Mouse (Mus musculus): ENCODE results near the gene Lgals12. TPM values are rescaled to one million over a fixed set of nuclear protein-coding genes. Genes with fewer than 3 reads are reported as not detected.

Lgals12 gene
- 2.3 and 3.5 TPM in 2 replicates for polyA plus RNA-seq (2015; fragmentation: Nextera tagmentation; extraction: Ambion mirVana)

DNA sequence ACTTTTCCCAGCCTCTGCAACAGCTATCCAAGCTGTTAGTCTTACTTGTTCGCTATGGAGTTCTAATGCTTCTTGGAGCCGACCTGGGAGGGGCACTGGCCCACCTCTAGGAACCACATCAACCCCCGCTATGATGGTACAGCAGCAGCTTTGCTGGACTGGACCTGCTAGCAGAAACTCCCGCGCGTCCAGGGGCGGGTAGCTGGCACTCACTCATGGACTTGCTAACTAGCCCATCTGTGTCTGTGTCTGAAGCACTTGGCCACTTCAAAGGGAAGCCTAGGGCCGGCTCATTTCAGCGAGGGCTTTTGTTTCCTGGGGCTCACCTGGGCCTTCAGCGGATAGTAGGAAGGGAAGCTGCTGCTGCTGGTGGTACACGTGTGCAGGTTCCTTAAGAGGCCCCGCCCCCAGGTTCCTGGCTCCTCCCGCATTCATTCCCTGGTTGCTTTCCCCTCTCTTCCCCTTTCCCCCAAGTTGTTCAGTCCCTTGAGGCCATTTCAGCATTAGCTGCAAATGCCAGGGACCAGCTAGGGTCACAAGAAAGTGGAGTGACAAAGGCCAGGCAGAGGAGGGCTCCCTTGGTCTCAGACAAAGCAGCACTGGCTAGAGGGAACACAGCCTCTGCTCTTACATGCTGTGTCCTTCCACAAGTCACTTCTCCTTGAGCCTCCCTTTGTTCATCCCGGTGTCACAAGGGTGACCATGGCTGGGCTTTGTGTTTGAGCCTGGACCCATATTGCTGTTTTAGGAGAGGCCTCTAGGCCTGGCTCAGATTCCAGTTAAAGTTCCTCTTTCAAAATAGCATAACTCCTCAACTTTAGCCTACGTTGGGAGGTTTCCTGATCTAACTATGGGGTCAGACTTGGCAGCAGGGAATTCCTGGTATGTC lies at the start of gene Lgals12:
TSS of gene Lgals12 (minus strand) at position 393 of the 889 bp plus-strand sequence.
- WGBS: 8% methylated on average over 15 of the region's 15 CpGs
- Histone ChIP-seq H3K9me3 (no peaks in the 10 kb centered on the region), H3K27ac (peak within 1 kb of the TSS; percentile 80), H3K4me2 (peak within 1 kb of the TSS; percentile 52), H3K27me3 (replicated peaks) (no peaks in the 10 kb centered on the region; the same call in 1 of the 2 replicates), H3K4me3 (replicated peaks) (peak within 1 kb of the TSS; percentile 31), H3K36me3 (no peaks in the 10 kb centered on the region), H3K9ac (no peak within 1 kb of the TSS), H3K4me1 (peaks cover 5% of the 10 kb centered on the region; the same call in 1 of the 2 replicates)
- peak; percentile 48 for ATAC-seq (ENCODE audit: insufficient read depth, low FRiP score, low read depth)

- no peak overlapping the region for H3K9ac ChIP-seq
- no peak overlapping the region for H3K27ac ChIP-seq
- no peaks in the 10 kb centered on the region for H3K27me3 ChIP-seq (replicated peaks)
- no peaks in the 10 kb centered on the region for H3K9me3 ChIP-seq
- no peak overlapping the region for H3K4me2 ChIP-seq
- ATAC-seq (ENCODE audit: insufficient read depth, low FRiP score, low read depth): no peak
- 79% methylated on average over 8 of the region's 8 CpGs for WGBS
- no peak overlapping the region for H3K4me3 ChIP-seq (replicated peaks)
- H3K36me3 ChIP-seq: no peaks in the 10 kb centered on the region
- no peaks in the 10 kb centered on the region for H3K4me1 ChIP-seq
These were observed 42.1 kb upstream of the Lgals12 start for GRCm38 (mm10) chr19:7648913-7649666.

DNA sequence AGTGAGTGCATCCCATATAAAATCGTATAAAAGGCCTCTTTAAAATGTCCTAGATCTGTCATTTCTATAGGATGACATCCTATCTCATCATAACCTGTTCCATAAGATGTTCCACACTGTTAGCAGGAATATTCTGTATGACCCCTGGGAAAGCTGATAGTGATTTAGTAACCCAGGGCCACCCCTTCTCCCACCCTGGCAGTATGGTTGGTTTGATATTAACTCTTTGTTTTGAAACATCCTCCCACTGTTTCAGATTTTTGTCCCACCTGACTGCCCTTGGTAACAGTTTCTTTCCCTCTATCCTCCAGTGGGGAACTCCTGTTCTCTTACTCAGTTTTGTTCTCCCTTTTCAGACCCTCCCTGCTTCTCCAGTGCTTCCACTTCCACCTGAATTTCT lies 26.8 kb upstream of the Lgals12 start:
- no peak for ATAC-seq (ENCODE audit: insufficient read depth, low FRiP score, low read depth)
- Histone ChIP-seq H3K4me1 (no peaks in the 10 kb centered on the region), H3K4me2 (no peak overlapping the region), H3K27ac (no peak overlapping the region), H3K27me3 (replicated peaks) (no peaks in the 10 kb centered on the region), H3K4me3 (replicated peaks) (no peak overlapping the region), H3K9ac (no peak overlapping the region), H3K36me3 (no peaks in the 10 kb centered on the region), H3K9me3 (no peaks in the 10 kb centered on the region)
- WGBS: 73% methylated on average over 1 of the region's 1 CpGs

GRCm38 (mm10) chr19:7633021-7633420 lies 26.0 kb upstream of the Lgals12 start:
- Histone ChIP-seq H3K9me3 (no peaks in the 10 kb centered on the region), H3K27ac (no peak overlapping the region), H3K4me1 (no peaks in the 10 kb centered on the region), H3K4me2 (no peak overlapping the region), H3K36me3 (no peaks in the 10 kb centered on the region), H3K9ac (no peak overlapping the region), H3K27me3 (replicated peaks) (no peaks in the 10 kb centered on the region), H3K4me3 (replicated peaks) (no peak overlapping the region)
- ATAC-seq (ENCODE audit: insufficient read depth, low FRiP score, low read depth): no peak

DNA sequence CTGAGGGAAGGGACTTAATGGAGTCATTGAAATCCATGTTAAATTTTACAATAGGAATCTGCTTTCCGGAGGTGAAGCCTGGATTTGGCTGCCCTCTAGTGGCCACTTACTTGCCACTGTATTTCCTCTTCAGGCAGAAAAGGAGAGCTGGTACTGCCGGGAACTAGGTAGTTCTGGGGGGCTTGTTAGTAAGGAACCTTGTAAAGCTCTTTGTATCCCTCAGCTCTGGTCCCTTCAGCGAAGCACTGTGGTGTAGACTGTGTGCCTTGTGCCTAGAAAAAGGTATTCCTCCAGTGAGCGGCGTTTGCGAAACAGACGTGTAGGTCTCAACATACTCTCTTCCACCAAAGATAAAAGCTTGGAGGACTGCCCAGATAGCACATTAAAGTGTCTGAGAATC lies 10.7 kb upstream of the Lgals12 start:
- 41% methylated on average over 7 of the region's 7 CpGs for WGBS
- H3K9ac ChIP-seq: no peak overlapping the region
- H3K36me3 ChIP-seq: no peaks in the 10 kb centered on the region
- H3K27me3 ChIP-seq (replicated peaks): no peaks in the 10 kb centered on the region
- 0 out of 2 replicates have a peak, but pooled peaks cover 3% of the 10 kb centered on the region for H3K4me1 ChIP-seq
- H3K9me3 ChIP-seq: no peaks in the 10 kb centered on the region
- no peak overlapping the region for H3K4me2 ChIP-seq
- ATAC-seq (ENCODE audit: insufficient read depth, low FRiP score, low read depth): no peak; the same call in 1 of the 2 replicates
- no peak overlapping the region for H3K27ac ChIP-seq
- H3K4me3 ChIP-seq (replicated peaks): no peak overlapping the region

- Histone ChIP-seq H3K36me3 (no peaks in the 10 kb centered on the region), H3K27ac (no peak overlapping the region), H3K27me3 (replicated peaks) (no peaks in the 10 kb centered on the region), H3K9me3 (no peaks in the 10 kb centered on the region), H3K4me3 (replicated peaks) (no peak overlapping the region), H3K4me2 (no peak overlapping the region), H3K4me1 (0 out of 2 replicates have a peak, but pooled peaks cover 7% of the 10 kb centered on the region), H3K9ac (no peak overlapping the region)
- 52% methylated on average over 3 of the region's 3 CpGs for WGBS
- no peak for ATAC-seq (ENCODE audit: insufficient read depth, low FRiP score, low read depth)
These were observed 10.1 kb upstream of the Lgals12 start for GRCm38 (mm10) chr19:7617085-7617484.

- H3K9ac ChIP-seq: no peak overlapping the region
- 71% methylated on average over 5 of the region's 5 CpGs for WGBS
These were observed 9.4 kb upstream of the Lgals12 start for GRCm38 (mm10) chr19:7616231-7616930.

GRCm38 (mm10) chr19:7613151-7613550 lies 6.2 kb upstream of the Lgals12 start:
- Histone ChIP-seq H3K27me3 (replicated peaks) (no peaks in the 10 kb centered on the region; the same call in 1 of the 2 replicates), H3K4me2 (no peak overlapping the region), H3K36me3 (no peaks in the 10 kb centered on the region), H3K4me1 (peaks cover 11% of the 10 kb centered on the region; the same call in 1 of the 2 replicates), H3K9me3 (no peaks in the 10 kb centered on the region), H3K9ac (no peak overlapping the region), H3K27ac (no peak overlapping the region), H3K4me3 (replicated peaks) (no peak overlapping the region)
- no peak for ATAC-seq (ENCODE audit: insufficient read depth, low FRiP score, low read depth)
- WGBS: 86% methylated on average over 7 of the region's 7 CpGs

More at GRCm38 (mm10) chr19:7616231-7616930, 9.4 kb upstream of the Lgals12 start:
- H3K36me3 ChIP-seq: no peaks in the 10 kb centered on the region
- H3K27ac ChIP-seq: no peak overlapping the region
- H3K4me3 ChIP-seq (replicated peaks): no peak overlapping the region
- no peaks in the 10 kb centered on the region for H3K9me3 ChIP-seq
- no peak for ATAC-seq (ENCODE audit: insufficient read depth, low FRiP score, low read depth)
- H3K27me3 ChIP-seq (replicated peaks): no peaks in the 10 kb centered on the region; the same call in 1 of the 2 replicates
- no peak overlapping the region for H3K4me2 ChIP-seq
- H3K4me1 ChIP-seq: peaks cover 11% of the 10 kb centered on the region; the same call in 1 of the 2 replicates

- no peaks in the 10 kb centered on the region for H3K36me3 ChIP-seq
- no peaks in the 10 kb centered on the region; the same call in 1 of the 2 replicates for H3K27me3 ChIP-seq (replicated peaks)
- peaks cover 11% of the 10 kb centered on the region; the same call in 1 of the 2 replicates for H3K4me1 ChIP-seq
- H3K9me3 ChIP-seq: no peaks in the 10 kb centered on the region
- peak within 1 kb of the TSS; percentile 93 for H3K4me2 ChIP-seq
- H3K27ac ChIP-seq: no peak within 1 kb of the TSS
- 3% methylated on average over 54 of the region's 54 CpGs for WGBS
- ATAC-seq (ENCODE audit: insufficient read depth, low FRiP score, low read depth): peak; percentile 28
- peak within 1 kb of the TSS; percentile 43 for H3K4me3 ChIP-seq (replicated peaks)
- H3K9ac ChIP-seq: peak within 1 kb of the TSS; percentile 17; the same call in 1 of the 2 replicates
These were observed 5.2 kb upstream of the Lgals12 start, which contains the start of gene Hrasls5 for GRCm38 (mm10) chr19:7611942-7612757. Gene Hrasls5 (plus strand): TSS chr19:7612541.

DNA sequence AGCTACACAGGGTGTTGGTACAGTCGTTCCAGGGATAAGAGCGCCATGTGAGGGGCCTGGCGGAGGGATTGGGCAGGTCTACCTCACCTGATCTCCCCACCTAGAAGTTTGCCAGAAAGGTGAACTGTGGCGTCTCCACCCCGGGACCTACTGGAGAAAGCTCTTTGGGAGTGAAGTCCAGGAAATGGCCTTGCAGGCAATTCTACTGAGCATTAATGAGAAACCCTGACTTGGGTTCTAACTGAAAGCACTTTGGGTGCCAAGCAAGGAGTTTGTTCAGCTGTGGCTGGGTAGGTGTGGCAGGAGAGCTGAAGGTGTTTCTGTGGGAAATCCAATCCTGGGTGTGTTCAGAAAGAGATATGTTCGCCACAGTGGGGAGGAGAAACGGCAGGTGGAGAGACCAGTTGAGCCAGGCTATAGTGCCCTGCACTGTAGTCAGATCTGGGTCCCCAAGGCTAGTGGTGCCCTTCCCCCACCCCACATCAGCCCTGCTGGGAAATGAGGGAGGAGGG lies 753 bp upstream of the Lgals12 start:
- ATAC-seq (ENCODE audit: insufficient read depth, low FRiP score, low read depth): peak; percentile 81

More for the DNA sequence above, 753 bp upstream of the Lgals12 start:
- no peaks in the 10 kb centered on the region; the same call in 1 of the 2 replicates for H3K27me3 ChIP-seq (replicated peaks)
- peaks cover 8% of the 10 kb centered on the region; the same call in 1 of the 2 replicates for H3K4me1 ChIP-seq
- H3K4me2 ChIP-seq: no peak overlapping the region
- 66% methylated on average over 7 of the region's 7 CpGs for WGBS
- peak overlapping the region; percentile 80 for H3K27ac ChIP-seq
- no peaks in the 10 kb centered on the region for H3K36me3 ChIP-seq
- no peaks in the 10 kb centered on the region for H3K9me3 ChIP-seq
- H3K9ac ChIP-seq: no peak overlapping the region
- H3K4me3 ChIP-seq (replicated peaks): no peak overlapping the region
